Mouse (Mus musculus) c-Kit-positive CD71-negative TER-119-negative erythroid progenitor cells, embryonic 14.5 days (primary cell): Measurements from ENCODE around the gene Smtnl2.

Experiments used
- DNase-seq: peaks from one replicate; pipeline ENCODE4 v3.0.0-alpha.2; 2013; ENCODE audit warnings: low read depth

The Smtnl2 gene

GRCm38 (mm10) chr11:72425201-72425600, 13.7 kb upstream of the Smtnl2 start:
- no peak for DNase-seq

- DNase-seq, result no peak
Measured at GRCm38 (mm10) chr11:72423686-72424085, 12.2 kb upstream of the Smtnl2 start.

- DNase-seq, result no peak
Measured at GRCm38 (mm10) chr11:72421518-72422278, 10.2 kb upstream of the Smtnl2 start.

GRCm38 (mm10) chr11:72420460-72421122, 9.1 kb upstream of the Smtnl2 start:
- DNase-seq, result no peak

GRCm38 (mm10) chr11:72419006-72419405, 7.5 kb upstream of the Smtnl2 start:
- DNase-seq, result no peak

- no peak for DNase-seq
Measured at GRCm38 (mm10) chr11:72418227-72418626, 6.7 kb upstream of the Smtnl2 start.

GRCm38 (mm10) chr11:72417376-72417775, 5.9 kb upstream of the Smtnl2 start:
- no peak for DNase-seq

- no peak for DNase-seq
Measured at GRCm38 (mm10) chr11:72416666-72417065, 5.2 kb upstream of the Smtnl2 start.

- DNase-seq, result no peak
Measured at GRCm38 (mm10) chr11:72415155-72415554, 3.6 kb upstream of the Smtnl2 start.

- no peak for DNase-seq
Measured at GRCm38 (mm10) chr11:72413601-72414190, 2.2 kb upstream of the Smtnl2 start.

- no peak for DNase-seq
Measured at GRCm38 (mm10) chr11:72413016-72413415, 1.5 kb upstream of the Smtnl2 start.

- no peak for DNase-seq
Measured at GRCm38 (mm10) chr11:72411945-72412344, 432 bp upstream of the Smtnl2 start.

- DNase-seq, result no peak
Measured at GRCm38 (mm10) chr11:72410521-72411092, 906 bp downstream of the Smtnl2 start.

GRCm38 (mm10) chr11:72409649-72410385, 1.7 kb downstream of the Smtnl2 start:
- DNase-seq, result no peak

- DNase-seq, result no peak
Measured at GRCm38 (mm10) chr11:72408451-72409170, 2.9 kb downstream of the Smtnl2 start.

- DNase-seq, result no peak
Measured at GRCm38 (mm10) chr11:72407574-72407973, 3.9 kb downstream of the Smtnl2 start.

- DNase-seq, result no peak
Measured at GRCm38 (mm10) chr11:72407081-72407480, 4.4 kb downstream of the Smtnl2 start.

- no peak for DNase-seq
Measured at GRCm38 (mm10) chr11:72406079-72406675, 5.3 kb downstream of the Smtnl2 start.

- no peak for DNase-seq
Measured at GRCm38 (mm10) chr11:72405532-72405931, 6.0 kb downstream of the Smtnl2 start.

GRCm38 (mm10) chr11:72402969-72403368, 8.5 kb downstream of the Smtnl2 start:
- no peak for DNase-seq

GRCm38 (mm10) chr11:72402017-72402416, 9.5 kb downstream of the Smtnl2 start:
- no peak for DNase-seq
